Mouse (Mus musculus): ENCODE results near the gene Cldn18. TPM values are rescaled to one million over a fixed set of nuclear protein-coding genes. Genes with fewer than 3 reads are reported as not detected.

The Cldn18 gene
- polyA plus RNA-seq (2015; fragmentation: Nextera tagmentation; extraction: Ambion mirVana) = 0.03 TPM in 1 of 2 replicates, not detected in the other

GRCm38 (mm10) chr9:99717134-99717533 is at the start of gene Cldn18:
Gene Cldn18 (minus strand): TSS chr9:99717267.
- DNase-seq (ENCODE audit: low spot score) = no peak

GRCm38 (mm10) chr9:99763530-99763929 is 46.5 kb upstream of the Cldn18 start:
- DNase-seq (ENCODE audit: low spot score) = no peak

- no peak for DNase-seq (ENCODE audit: low spot score)
Observed at GRCm38 (mm10) chr9:99750272-99750671, 33.2 kb upstream of the Cldn18 start.

- DNase-seq (ENCODE audit: low spot score) = no peak
Observed at GRCm38 (mm10) chr9:99748279-99748678, 31.2 kb upstream of the Cldn18 start.

GRCm38 (mm10) chr9:99747731-99748130 is 30.7 kb upstream of the Cldn18 start:
- DNase-seq (ENCODE audit: low spot score) = no peak

GRCm38 (mm10) chr9:99744548-99744947 is 27.5 kb upstream of the Cldn18 start:
- DNase-seq (ENCODE audit: low spot score) = no peak

GRCm38 (mm10) chr9:99729943-99730646 is 13.0 kb upstream of the Cldn18 start:
- DNase-seq (ENCODE audit: low spot score) = peak; percentile 13

GRCm38 (mm10) chr9:99727819-99728218 is 10.8 kb upstream of the Cldn18 start:
- DNase-seq (ENCODE audit: low spot score) = no peak

GRCm38 (mm10) chr9:99725278-99725677 is 8.2 kb upstream of the Cldn18 start:
- DNase-seq (ENCODE audit: low spot score) = no peak

- DNase-seq (ENCODE audit: low spot score) = no peak
Observed at GRCm38 (mm10) chr9:99720011-99720410, 2.9 kb upstream of the Cldn18 start.

- DNase-seq (ENCODE audit: low spot score) = no peak
Observed at GRCm38 (mm10) chr9:99710297-99710696, 6.8 kb downstream of the Cldn18 start.

GRCm38 (mm10) chr9:99709588-99710248 is 7.3 kb downstream of the Cldn18 start:
- no peak for DNase-seq (ENCODE audit: low spot score)

GRCm38 (mm10) chr9:99707425-99708126 is 9.5 kb downstream of the Cldn18 start:
- DNase-seq (ENCODE audit: low spot score) = no peak

GRCm38 (mm10) chr9:99706264-99706663 is 10.8 kb downstream of the Cldn18 start:
- DNase-seq (ENCODE audit: low spot score) = no peak

- no peak for DNase-seq (ENCODE audit: low spot score)
Observed at GRCm38 (mm10) chr9:99703711-99704110, 13.4 kb downstream of the Cldn18 start.

- DNase-seq (ENCODE audit: low spot score) = no peak
Observed at GRCm38 (mm10) chr9:99702215-99702614, 14.9 kb downstream of the Cldn18 start.

- DNase-seq (ENCODE audit: low spot score) = no peak
Observed at GRCm38 (mm10) chr9:99701187-99701586, 15.9 kb downstream of the Cldn18 start.

GRCm38 (mm10) chr9:99699752-99700389 is 17.2 kb downstream of the Cldn18 start:
- DNase-seq (ENCODE audit: low spot score) = peak; percentile 2

- DNase-seq (ENCODE audit: low spot score) = no peak
Observed at GRCm38 (mm10) chr9:99694961-99695360, 22.1 kb downstream of the Cldn18 start.

- DNase-seq (ENCODE audit: low spot score) = no peak
Observed at GRCm38 (mm10) chr9:99690386-99690785, 26.7 kb downstream of the Cldn18 start.

- no peak for DNase-seq (ENCODE audit: low spot score)
Observed at GRCm38 (mm10) chr9:99689796-99690195, 27.3 kb downstream of the Cldn18 start.
